Mouse (Mus musculus) gonadal fat pad, adult 2 months (tissue): Measurements from ENCODE around the gene Fxr1. TPM values are rescaled to one million over a fixed set of nuclear protein-coding genes. Genes with fewer than 3 reads are reported as not detected.
"Not testable (repeated sequence)": the region's sequence is repeated elsewhere in the genome, so short reads cannot be mapped to it uniquely, and the experiment has no call there.

Experiments
- DNase-seq: peaks from one replicate; pipeline ENCODE4 v3.0.0-alpha.2; 2012; ENCODE audit warnings: low read depth
- polyA plus RNA-seq: library from polyadenylated mRNA; depleted of rRNA; stranded (reverse); fragments of >200 nt; gene quantifications from 2 replicates; pipeline ENCODE4 v1.2.3, GENCODE M21; 2012; rRNA removed

The Fxr1 gene
- polyA plus RNA-seq, result 17.3 and 21.5 TPM in 2 replicates

- no peak for DNase-seq
Measured at GRCm38 (mm10) chr3:34019540-34020381, at the start of gene Fxr1. Fxr1 (plus strand) TSS chr3:34019943.

GRCm38 (mm10) chr3:33979395-33979794, 40.3 kb upstream of the Fxr1 start:
- DNase-seq, result no peak

- DNase-seq, result no peak
Measured at GRCm38 (mm10) chr3:33982746-33983145, 37.0 kb upstream of the Fxr1 start.

- DNase-seq, result no peak
Measured at GRCm38 (mm10) chr3:33989302-33989701, 30.4 kb upstream of the Fxr1 start.

GRCm38 (mm10) chr3:33990451-33990850, 29.3 kb upstream of the Fxr1 start:
- no peak for DNase-seq

- DNase-seq, result no peak
Measured at GRCm38 (mm10) chr3:33990921-33991320, 28.8 kb upstream of the Fxr1 start.

- DNase-seq, result no peak
Measured at GRCm38 (mm10) chr3:33993421-33994126, 26.2 kb upstream of the Fxr1 start.

- DNase-seq, result no peak
Measured at GRCm38 (mm10) chr3:33994127-33994488, 25.6 kb upstream of the Fxr1 start.

- DNase-seq, result not testable (repeated sequence)
Measured at GRCm38 (mm10) chr3:34001691-34002090, 18.1 kb upstream of the Fxr1 start.

- no peak for DNase-seq
Measured at GRCm38 (mm10) chr3:34003860-34004259, 15.9 kb upstream of the Fxr1 start.

- no peak for DNase-seq
Measured at GRCm38 (mm10) chr3:34006301-34006700, 13.4 kb upstream of the Fxr1 start.

GRCm38 (mm10) chr3:34006824-34007223, 12.9 kb upstream of the Fxr1 start:
- DNase-seq, result no peak

- no peak for DNase-seq
Measured at GRCm38 (mm10) chr3:34007611-34008010, 12.1 kb upstream of the Fxr1 start.

GRCm38 (mm10) chr3:34008191-34008590, 11.6 kb upstream of the Fxr1 start:
- no peak for DNase-seq

GRCm38 (mm10) chr3:34020382-34021258, 877 bp downstream of the Fxr1 start:
- DNase-seq, result no peak

GRCm38 (mm10) chr3:34021259-34021828, 1.6 kb downstream of the Fxr1 start:
- no peak for DNase-seq

GRCm38 (mm10) chr3:34028935-34029334, 9.2 kb downstream of the Fxr1 start:
- DNase-seq, result no peak

GRCm38 (mm10) chr3:34030601-34031000, 10.9 kb downstream of the Fxr1 start:
- no peak for DNase-seq

- DNase-seq, result no peak
Measured at GRCm38 (mm10) chr3:34033720-34034364, 14.1 kb downstream of the Fxr1 start.

GRCm38 (mm10) chr3:34034803-34035202, 15.1 kb downstream of the Fxr1 start:
- no peak for DNase-seq

GRCm38 (mm10) chr3:34035706-34036105, 16.0 kb downstream of the Fxr1 start:
- no peak for DNase-seq
